Mouse (Mus musculus) spleen, postnatal 0 days (tissue): ENCODE results near the gene Sec11a. TPM values are rescaled to one million over a fixed set of nuclear protein-coding genes. Genes with fewer than 3 reads are reported as not detected.

ENCODE experiments used
- polyA plus RNA-seq: library from polyadenylated mRNA; unstranded; fragments of >200 nt; fragmentation: Nextera tagmentation; extraction: Ambion mirVana; gene quantifications from 2 replicates; pipeline ENCODE4 v1.2.1, GENCODE M21; 2015

Sec11a gene
- 100 and 102 TPM in 2 replicates for polyA plus RNA-seq

GRCm38 (mm10) chr7:80947445-80948350, at the start of gene Sec11a:
Gene Sec11a, minus strand, starts transcription at chr7:80947780.

GRCm38 (mm10) chr7:80992980-80993833, 45.6 kb upstream of the Sec11a start, which contains the start of gene Zfp592:
Gene Zfp592, plus strand, starts transcription at chr7:80993681.

GRCm38 (mm10) chr7:80904921-80905515, 42.6 kb downstream of the Sec11a start, which contains the start of gene Nmb:
Gene Nmb, minus strand, starts transcription at chr7:80905076.

GRCm38 (mm10) chr7:80900944-80901501, 46.6 kb downstream of the Sec11a start, which contains the start of gene Wdr73:
Gene Wdr73, minus strand, starts transcription at chr7:80901269.

GRCm38 (mm10) chr7:80860729-80861274, 86.8 kb downstream of the Sec11a start, which contains the start of gene Zscan2:
Gene Zscan2, plus strand, starts transcription at chr7:80860920.

Other genes with a start within 250 kb of the Sec11a start
- gene Iqgap1, start 121.8 kb downstream of the Sec11a start, polyA plus RNA-seq = 40.2 and 52.3 TPM in 2 replicates
- 0.48 and 0.82 TPM in 2 replicates for gene Zscan2, start 86.9 kb downstream of the Sec11a start, polyA plus RNA-seq
- gene Wdr73, start 46.5 kb downstream of the Sec11a start, polyA plus RNA-seq = 20.4 and 20.7 TPM in 2 replicates
- gene Nmb, start 42.7 kb downstream of the Sec11a start, polyA plus RNA-seq = 5.9 and 9.1 TPM in 2 replicates
- gene Zfp592, start 45.9 kb upstream of the Sec11a start, polyA plus RNA-seq = 6.3 and 6.7 TPM in 2 replicates
- 0.10 and 0.18 TPM in 2 replicates for gene Alpk3, start 109.8 kb upstream of the Sec11a start, polyA plus RNA-seq
- gene Slc28a1, start 167.0 kb upstream of the Sec11a start, polyA plus RNA-seq = 0.06 and 0.13 TPM in 2 replicates